Mouse (Mus musculus): ENCODE measurements around the gene Gm8978.
A peak's percentile ranks its signal among the peaks of the same experiment; 100 is the strongest.
"Not testable (repeated sequence)": the region's sequence is repeated elsewhere in the genome, so short reads cannot be mapped to it uniquely, and the experiment has no call there.

Gm8978 gene

DNA sequence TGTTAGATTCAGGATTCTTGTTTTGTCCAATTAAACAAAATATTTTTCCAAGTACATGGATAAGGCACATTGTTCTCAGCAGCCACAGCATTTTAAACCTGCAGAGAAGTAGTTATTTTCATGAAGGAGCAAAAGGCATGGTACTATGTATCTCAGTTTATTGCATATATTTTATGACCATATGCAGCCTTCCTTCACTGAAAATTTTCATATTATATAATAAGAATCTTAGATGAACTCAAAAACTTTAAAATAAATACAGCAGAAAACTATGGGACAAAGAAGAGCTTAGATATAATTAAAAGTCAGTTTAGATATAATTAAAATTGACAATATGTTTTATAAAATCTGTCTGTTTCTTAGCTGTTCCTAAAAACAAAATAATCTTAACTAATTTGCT, at the start of gene Gm8978:
Gene Gm8978, minus strand, starts transcription at position 101 of the 400 bp plus-strand sequence.
- not testable (repeated sequence) for DNase-seq

DNA sequence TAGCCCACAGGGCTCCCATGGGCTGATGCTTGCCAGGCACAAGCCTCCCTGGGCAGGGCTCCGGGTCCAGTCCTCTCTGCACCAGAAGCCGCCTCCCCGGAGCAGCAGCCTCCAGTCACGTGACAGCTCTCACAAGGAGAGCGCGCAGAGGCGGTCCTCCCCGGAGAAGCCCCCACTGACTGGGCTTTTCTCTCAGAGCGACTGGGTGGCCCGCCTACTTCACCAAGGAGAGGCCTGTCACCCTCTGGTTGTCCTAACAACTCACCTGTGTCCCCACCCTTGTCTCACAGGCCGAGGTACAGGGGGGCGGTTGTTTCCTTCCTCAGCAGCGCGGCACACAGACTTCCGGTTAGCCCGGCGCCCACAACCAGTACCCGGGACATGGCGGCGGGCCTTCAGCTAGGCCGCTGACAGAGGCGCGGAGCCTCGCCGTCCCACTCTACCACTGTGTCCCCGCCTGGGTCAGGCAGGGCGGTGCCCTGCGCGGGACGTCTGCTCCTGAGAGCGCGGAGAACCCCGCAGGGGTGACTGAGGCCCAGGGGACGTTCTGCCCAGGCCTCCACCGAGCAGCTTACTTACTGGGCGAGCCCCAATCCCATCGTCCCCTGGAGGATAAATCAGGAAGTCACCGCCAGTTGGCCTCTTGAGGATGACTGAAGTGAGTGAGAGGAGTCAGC, 35.3 kb downstream of the Gm8978 start:
- peak; percentile 35 for DNase-seq

DNA sequence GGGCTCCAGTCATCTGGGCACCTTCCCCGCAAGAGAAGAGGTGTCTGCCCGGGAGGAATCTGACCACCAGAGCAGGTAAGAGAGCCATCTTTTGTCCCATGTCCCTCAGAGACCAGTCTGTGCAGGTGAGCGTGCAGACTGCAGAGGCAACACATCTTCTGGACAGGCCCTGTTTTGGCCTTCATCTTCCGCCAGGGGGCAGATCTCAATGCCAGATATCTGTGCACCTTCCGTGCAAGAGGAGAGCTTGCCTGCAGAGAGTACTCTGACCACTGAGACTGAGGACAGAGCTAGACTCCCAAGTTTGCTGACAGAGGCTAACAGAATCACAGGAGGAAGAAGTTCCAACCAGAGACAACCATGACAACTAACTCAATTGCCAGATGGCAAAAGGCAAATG, 56.5 kb downstream of the Gm8978 start:
- DNase-seq = not testable (repeated sequence)

All from right cerebral cortex, postnatal 14 days (tissue).